Mouse (Mus musculus): ENCODE measurements around the gene Hist1h2bl.
"Not testable (repeated sequence)": the region's sequence is repeated elsewhere in the genome, so short reads cannot be mapped to it uniquely, and the experiment has no call there.

The Hist1h2bl gene

DNA sequence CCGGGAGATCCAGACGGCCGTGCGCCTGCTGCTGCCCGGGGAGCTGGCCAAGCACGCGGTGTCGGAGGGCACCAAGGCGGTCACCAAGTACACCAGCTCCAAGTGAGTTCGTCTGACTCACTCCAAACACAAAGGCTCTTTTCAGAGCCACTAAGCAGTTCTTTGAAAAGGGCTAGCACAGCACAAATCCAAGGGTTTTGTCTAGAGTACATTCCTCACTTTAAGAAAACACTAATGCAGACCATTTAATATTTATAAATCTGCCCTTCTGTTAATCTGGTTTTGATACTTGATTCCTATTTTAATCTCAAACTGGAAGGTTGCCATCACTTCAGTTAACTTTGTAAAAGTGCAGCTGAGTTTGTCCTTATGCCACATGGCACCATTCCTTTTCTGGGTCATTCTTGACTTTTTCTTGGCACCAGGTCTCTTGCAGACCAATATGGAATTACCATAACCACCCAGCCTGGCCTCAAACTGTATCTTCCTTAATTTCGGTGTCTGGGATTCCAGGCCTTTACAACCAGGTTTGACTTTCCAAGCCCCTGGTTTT, 6.5 kb upstream of the Hist1h2bl start:
- DNase-seq: no peak

DNA sequence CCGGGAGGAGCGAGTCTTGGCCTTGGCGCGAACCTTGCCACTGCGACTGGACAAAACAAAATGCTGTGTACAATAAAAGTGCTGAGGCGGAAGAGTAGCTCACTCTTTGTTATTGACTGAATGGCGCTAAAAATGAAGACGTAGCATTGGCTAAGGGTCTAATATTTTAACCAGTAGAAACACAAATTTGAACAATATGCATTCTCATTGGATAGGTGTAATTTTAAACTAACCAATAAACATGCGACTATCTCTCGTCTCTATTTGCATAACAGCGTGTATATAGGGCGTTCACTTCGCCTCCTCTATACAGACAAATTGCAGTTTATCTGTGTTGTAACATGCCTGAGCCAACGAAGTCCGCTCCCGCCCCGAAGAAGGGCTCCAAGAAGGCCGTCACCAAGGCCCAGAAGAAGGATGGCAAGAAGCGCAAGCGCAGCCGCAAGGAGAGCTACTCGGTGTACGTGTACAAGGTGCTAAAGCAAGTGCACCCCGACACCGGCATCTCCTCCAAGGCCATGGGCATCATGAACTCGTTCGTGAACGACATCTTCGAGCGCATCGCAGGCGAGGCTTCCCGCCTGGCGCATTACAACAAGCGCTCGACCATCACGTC, 5.9 kb upstream of the Hist1h2bl start, which contains the start of gene Hist1h2bm:
Hist1h2bm (plus strand) TSS at position 288 of the 616 bp plus-strand sequence.
- peak; percentile 65 for DNase-seq

DNA sequence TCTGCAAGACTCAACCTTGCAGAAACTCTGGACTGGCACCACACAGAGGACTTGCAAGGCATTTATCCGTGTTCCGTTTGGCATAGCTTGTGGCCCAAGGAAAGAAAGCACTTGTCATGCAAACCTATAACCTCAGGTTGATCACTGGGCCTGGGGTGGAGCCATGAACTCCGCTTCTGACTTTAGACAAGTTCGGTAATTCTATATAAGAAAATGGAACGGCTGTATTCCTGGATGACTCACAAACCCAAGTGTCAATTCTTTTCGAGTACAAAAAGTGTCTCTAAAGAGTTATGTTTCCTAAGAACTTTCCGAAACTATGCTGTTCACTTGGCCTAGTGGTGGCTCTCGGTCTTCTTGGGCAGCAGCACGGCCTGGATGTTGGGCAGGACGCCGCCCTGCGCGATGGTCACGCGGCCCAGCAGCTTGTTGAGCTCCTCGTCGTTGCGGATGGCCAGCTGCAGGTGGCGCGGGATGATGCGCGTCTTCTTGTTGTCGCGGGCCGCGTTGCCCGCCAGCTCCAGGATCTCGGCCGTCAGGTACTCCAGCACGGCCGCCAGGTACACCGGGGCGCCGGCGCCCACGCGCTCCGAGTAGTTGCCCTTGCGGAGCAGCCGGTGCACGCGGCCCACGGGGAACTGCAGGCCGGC, 5.3 kb upstream of the Hist1h2bl start:
- not testable (repeated sequence) for DNase-seq

DNA sequence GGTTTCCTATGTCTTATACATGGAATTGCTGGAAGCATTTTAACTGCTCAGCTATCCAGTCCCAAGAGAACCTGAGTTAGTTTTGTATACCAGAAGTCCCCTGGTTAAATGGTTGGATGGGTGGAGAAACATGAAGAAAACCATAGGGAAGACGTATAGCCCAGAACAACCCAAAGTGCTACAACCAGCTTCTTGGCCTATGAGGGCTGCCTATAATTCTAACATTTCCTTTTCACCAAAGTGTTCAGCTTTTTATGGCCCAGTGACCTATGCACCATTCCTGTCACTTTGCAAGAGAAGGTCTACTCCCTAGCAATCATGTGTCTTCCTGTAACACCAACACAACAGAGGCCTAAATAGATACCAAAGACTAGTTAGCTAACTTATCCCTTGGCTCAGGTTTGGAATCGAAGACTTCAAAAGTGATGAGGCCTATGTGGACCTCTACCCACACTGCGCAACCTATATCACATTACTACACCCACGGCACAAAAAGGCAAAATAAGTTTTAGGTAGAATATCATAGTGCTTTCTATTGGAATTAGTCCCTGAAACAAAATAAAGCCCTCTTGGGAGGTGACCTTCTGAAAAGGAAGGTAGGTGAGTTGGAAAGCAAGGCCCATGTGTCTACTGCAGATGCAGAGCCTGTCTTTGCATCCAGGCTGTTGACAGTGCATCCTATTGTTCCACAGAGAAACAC, 2.6 kb upstream of the Hist1h2bl start:
- no peak for DNase-seq

DNA sequence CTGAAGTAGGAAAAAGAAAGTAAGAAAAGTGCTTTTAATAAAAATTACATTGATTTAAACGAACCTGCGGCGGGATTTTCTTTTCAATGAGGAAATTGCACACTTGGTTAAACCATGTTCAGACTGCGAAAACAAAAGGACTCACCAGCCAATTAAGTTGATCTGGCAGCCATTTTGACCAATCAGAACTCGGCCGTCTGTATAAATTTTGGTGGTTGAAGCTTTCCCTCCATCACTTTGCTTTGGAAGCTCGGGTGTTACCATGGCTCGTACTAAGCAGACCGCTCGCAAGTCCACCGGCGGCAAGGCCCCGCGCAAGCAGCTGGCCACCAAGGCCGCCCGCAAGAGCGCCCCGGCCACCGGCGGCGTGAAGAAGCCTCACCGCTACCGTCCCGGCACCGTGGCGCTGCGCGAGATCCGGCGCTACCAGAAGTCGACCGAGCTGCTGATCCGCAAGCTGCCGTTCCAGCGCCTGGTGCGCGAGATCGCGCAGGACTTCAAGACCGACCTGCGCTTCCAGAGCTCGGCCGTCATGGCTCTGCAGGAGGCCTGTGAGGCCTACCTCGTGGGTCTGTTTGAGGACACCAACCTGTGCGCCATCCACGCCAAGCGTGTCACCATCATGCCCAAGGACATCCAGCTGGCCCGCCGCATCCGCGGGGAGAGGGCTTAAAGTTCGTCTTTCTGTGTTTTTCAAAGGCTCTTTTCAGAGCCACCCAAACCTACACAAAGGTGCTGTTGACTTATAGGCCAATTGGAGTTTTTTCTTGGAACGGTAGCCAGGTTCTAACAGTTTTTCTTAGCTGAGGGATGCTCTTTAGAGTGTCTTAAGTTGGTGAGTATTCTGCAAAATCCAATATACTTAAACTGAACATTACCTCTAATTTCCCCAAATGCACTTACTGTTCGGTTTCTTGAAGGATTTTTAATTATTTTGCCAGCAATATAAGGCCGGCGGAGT, 1.7 kb upstream of the Hist1h2bl start, which contains the start of gene Hist1h3h:
Hist1h3h (plus strand) TSS at position 263 of the 961 bp plus-strand sequence.
- peak; percentile 75 for DNase-seq

DNA sequence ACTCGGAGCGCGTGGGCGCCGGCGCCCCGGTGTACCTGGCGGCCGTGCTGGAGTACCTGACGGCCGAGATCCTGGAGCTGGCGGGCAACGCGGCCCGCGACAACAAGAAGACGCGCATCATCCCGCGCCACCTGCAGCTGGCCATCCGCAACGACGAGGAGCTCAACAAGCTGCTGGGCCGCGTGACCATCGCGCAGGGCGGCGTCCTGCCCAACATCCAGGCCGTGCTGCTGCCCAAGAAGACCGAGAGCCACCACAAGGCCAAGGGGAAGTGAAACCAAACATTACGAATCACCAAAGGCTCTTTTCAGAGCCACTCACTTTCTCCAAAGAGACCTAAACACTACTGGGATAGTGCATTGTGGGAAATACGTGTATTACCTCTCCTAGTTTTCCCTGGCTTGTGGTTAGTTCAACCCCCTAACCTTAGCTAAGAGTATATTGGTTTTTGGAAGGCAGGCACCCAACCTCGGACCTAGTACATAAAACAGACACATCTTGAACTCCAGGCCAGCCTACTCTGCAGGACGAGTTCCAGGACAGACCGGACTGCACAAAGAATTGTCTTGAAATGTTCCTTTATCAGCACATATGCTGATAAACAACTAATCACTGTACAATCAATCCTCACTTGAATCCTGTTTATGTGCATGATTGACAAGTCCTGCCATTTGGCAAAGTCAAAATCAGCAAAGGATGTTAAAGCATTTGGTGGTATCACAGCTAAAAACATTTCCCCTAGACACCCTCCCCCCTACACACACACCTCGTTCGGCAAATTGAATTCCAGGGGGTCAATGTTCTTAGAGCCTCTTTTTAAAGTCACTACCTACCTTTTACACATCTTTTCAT, 823 bp upstream of the Hist1h2bl start:
- DNase-seq: not testable (repeated sequence)

DNA sequence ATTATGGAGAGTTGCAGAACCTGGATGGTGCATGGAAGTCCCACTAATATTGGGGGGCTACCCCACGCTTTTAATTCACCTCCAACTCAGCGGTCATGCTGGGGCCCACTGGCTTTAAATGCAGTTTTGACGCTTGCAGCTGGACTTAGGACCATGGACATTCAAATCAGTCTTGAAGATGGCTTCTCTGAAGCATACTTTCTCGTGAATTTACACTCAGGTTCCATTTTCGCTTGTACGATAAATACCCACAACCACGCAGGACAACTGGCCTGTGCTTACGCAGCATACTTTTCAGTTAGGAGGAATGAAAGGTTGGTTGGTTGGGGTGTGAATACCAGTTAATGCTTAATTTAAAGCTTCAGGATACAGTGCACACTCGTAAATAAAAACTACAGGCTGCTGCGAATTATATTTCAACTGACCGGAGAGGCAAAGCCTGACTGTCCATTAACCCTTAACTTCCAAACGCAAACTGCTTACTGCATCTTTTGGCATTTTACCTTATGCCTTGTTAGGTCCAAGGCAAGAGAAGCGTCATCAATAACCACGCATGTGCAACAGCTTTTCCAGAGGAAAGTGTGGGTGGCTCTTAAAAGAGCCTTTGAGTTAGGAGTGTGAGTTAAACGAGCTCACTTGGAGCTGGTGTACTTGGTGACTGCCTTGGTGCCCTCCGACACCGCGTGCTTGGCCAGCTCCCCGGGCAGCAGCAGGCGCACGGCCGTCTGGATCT, 646 bp downstream of the Hist1h2bl start:
- DNase-seq: no peak

DNA sequence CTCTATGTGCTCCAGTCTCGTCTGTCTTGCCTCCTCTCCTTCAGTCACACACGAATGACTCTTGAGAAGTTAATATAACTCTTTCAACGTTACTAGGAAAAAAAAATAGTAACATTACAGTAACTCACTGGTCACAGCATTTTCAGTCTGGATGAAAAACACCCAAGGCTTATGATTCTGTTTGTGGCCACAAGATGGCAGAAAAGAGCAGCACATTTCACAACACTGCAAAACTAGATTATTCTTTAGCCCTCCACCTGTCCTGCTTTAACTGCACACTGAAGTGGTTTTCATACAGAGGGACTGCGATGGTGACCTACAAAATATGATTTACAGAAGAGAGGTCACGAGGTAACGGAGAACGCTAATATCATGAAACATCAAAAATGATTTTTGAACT, 1.2 kb downstream of the Hist1h2bl start:
- peak; percentile 64 for DNase-seq

DNA sequence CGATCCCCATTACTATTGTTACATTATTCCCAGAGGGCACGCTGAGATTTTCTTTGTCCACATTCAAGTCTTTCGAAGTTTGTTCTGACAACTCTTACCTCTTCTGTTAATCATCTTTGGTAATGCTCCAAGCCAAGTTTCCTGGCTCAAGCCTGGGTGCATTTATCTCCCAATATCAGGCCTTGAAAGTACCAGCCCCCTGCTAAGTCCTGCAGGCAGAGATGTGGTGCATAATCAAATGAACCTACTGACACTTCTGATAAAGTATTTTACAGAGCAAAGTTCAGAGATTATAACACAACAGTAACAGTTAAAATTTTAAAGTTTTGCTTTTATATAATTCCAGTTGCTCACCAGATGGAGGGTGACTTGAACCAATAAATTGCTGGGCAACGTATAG, 4.2 kb downstream of the Hist1h2bl start:
- no peak for DNase-seq

- peak; percentile 86 for DNase-seq
Measured at GRCm38 (mm10) chr13:21710821-21711525, 5.0 kb downstream of the Hist1h2bl start.

- peak; percentile 89 for DNase-seq
Measured at GRCm38 (mm10) chr13:21710031-21710711, 5.8 kb downstream of the Hist1h2bl start.

DNA sequence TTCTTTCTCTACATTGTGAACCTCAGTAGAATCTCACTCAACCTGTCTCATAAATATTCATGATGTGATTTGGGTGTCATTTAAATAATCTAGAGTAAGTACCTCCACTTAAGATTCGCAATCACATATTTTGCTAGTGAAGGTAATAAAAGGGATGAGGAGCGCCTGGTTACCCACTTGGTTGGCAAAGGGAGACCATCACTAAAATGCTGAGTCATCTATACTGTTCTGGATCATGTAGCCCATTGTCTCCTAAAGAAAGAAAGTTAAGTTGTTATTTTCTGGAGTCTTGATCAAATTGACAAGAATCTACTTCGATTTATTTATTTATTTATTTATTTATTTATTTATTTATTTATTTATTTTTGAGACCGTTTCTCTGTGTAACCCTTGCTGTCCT, 9.3 kb downstream of the Hist1h2bl start:
- no peak for DNase-seq

GRCm38 (mm10) chr13:21697811-21698210, 18.1 kb downstream of the Hist1h2bl start, which contains the start of gene Olfr1359:
Gene Olfr1359, plus strand, starts transcription at chr13:21698111.
- DNase-seq: no peak

- no peak for DNase-seq
Measured at GRCm38 (mm10) chr13:21677305-21677704, 38.6 kb downstream of the Hist1h2bl start, which contains the start of gene Olfr1360. Gene Olfr1360, minus strand, starts transcription at chr13:21677405.
